ENCODE assay signal across 8 mouse cellular contexts in the genomic region with DNA sequence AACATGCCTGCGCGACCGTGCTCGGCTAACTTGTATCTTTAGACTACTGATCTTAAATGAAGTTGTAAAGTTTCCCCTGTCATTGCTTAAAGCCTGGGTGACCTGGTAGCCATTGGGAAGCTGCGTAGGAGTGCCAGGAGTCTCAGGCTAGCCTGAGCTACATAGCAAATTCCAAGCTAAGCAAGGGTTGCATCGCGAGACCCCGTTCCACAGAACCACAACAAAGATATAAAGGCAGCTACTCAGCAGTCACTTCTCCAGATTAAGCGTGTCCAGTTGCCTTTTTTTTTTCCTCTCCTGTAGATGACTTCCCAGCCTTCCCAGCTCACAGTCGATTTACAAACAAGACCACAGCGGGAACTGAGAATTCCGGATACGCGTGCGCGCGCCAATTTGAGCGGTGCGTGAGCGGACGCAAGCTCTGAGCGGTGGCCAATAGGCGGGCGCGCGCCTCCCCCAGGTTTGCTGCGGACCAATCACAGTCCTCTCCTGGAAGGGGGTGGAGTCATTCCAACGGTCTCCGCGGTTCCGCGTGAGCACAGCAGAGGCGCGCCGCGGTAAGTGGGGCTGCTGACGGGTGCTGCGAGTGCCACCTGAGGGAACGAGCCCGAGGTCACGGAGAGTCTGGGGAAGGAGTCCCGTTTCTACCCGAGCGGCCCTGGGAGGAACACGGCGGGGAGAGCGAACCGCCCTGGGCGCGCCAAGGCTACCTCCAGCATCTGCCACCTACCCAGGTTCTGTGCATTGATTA. TPM values are rescaled to one million over a fixed set of nuclear protein-coding genes. Genes with fewer than 3 reads are reported as not detected.
DNase-seq lines count a peak whose midpoint lies in the region; ATAC-seq and TF ChIP-seq lines count a peak whose summit lies in the region.

A gene (plus strand): TSS at position 513 of the 751 bp plus-strand sequence.

- peak; percentile 57; the same call in 1 of the 2 replicates for TF ChIP-seq POLR2A in heart, adult 2 months (IDR thresholded peaks at IDR 0.05; ENCODE audit: insufficient read depth, low read depth, low read length)

- TF ChIP-seq EP300 in heart, adult 2 months (IDR thresholded peaks at IDR 0.05; ENCODE audit: insufficient read depth, low read depth, low read length), result 0 out of 2 replicates have a peak, but pooled peaks have one; percentile 46

- no peak within 1 kb of the TSS; the same call in 1 of the 2 replicates for H3K27ac ChIP-seq in embryonic facial prominence, embryonic 14.5 days (replicated peaks; ENCODE audit: low read depth, low read length)
- H3K27ac ChIP-seq in heart, adult 2 months, result peak within 1 kb of the TSS; percentile 74
- no peak within 1 kb of the TSS for H3K27ac ChIP-seq in limb, embryonic 13.5 days
- no peak within 1 kb of the TSS for H3K27ac ChIP-seq in midbrain, embryonic 16.5 days (ENCODE audit: low read length)

- H3K79me2 ChIP-seq in heart, adult 2 months (replicated peaks; ENCODE audit: control insufficient read depth, insufficient read depth, low read length), result no peaks in the 10 kb centered on the region

- H3K4me2 ChIP-seq in embryonic facial prominence, embryonic 14.5 days (ENCODE audit: low read depth, low read length), result peak within 1 kb of the TSS; percentile 85
- H3K4me2 ChIP-seq in limb, embryonic 13.5 days (replicated peaks), result peak within 1 kb of the TSS; percentile 76
- H3K4me2 ChIP-seq in midbrain, embryonic 16.5 days (ENCODE audit: low read length), result peak within 1 kb of the TSS; percentile 80

- 2% methylated on average over 50 of the region's 50 CpGs for WGBS in embryonic facial prominence, embryonic 14.5 days
- 3% methylated on average over 50 of the region's 50 CpGs for WGBS in heart, adult 2 months
- 2% methylated on average over 50 of the region's 50 CpGs for WGBS in limb, embryonic 13.5 days
- 2% methylated on average over 50 of the region's 50 CpGs for WGBS in midbrain, embryonic 16.5 days

- TF ChIP-seq CTCF in heart, adult 2 months (IDR thresholded peaks at IDR 0.05), result no peak

- H3K36me3 ChIP-seq in embryonic facial prominence, embryonic 14.5 days (ENCODE audit: control insufficient read depth, insufficient read depth, low read length), result no peaks in the 10 kb centered on the region
- no peaks in the 10 kb centered on the region for H3K36me3 ChIP-seq in heart, adult 2 months (ENCODE audit: control insufficient read depth, insufficient read depth, low read length)
- peaks cover 4% of the 10 kb centered on the region; the same call in 1 of the 2 replicates for H3K36me3 ChIP-seq in limb, embryonic 13.5 days
- no peaks in the 10 kb centered on the region for H3K36me3 ChIP-seq in midbrain, embryonic 16.5 days (ENCODE audit: control insufficient read depth, insufficient read depth, low read length)

- DNase-seq in 3T3-L1 (ENCODE audit: low read depth, low spot score), result peak; percentile 93
- peak; percentile 91 to 93 for DNase-seq in adrenal gland, postnatal 4 days (ENCODE audit: low spot score in 2 of 2)
- DNase-seq in embryonic facial prominence, embryonic 14.5 days (ENCODE audit: low spot score), result peak; percentile 98
- DNase-seq in heart, adult 2 months, result peak; percentile 95 to 96
- peak; percentile 94 to 96 for DNase-seq in kidney, adult 8-10 months
- peak; percentile 91 to 96 for DNase-seq in spleen, postnatal 10 days (ENCODE audit: low spot score in 2 of 2)

- H3K9me3 ChIP-seq in embryonic facial prominence, embryonic 14.5 days (ENCODE audit: control insufficient read depth, low read length), result no peaks in the 10 kb centered on the region
- no peaks in the 10 kb centered on the region for H3K9me3 ChIP-seq in limb, embryonic 13.5 days
- H3K9me3 ChIP-seq in midbrain, embryonic 16.5 days (replicated peaks; ENCODE audit: control insufficient read depth, low read length, poor library complexity, severe bottlenecking), result no peaks in the 10 kb centered on the region

- H3K9ac ChIP-seq in embryonic facial prominence, embryonic 14.5 days (ENCODE audit: low read depth, low read length), result peak within 1 kb of the TSS; percentile 70
- H3K9ac ChIP-seq in heart, adult 2 months (ENCODE audit: low read depth, low read length), result peak within 1 kb of the TSS; percentile 53
- peak within 1 kb of the TSS; percentile 74 for H3K9ac ChIP-seq in limb, embryonic 13.5 days
- H3K9ac ChIP-seq in midbrain, embryonic 16.5 days (ENCODE audit: low read depth, low read length), result peak within 1 kb of the TSS; percentile 70

- H3K4me1 ChIP-seq in embryonic facial prominence, embryonic 14.5 days (ENCODE audit: control insufficient read depth, insufficient read depth, low read length), result 0 out of 2 replicates have a peak, but pooled peaks cover 7% of the 10 kb centered on the region
- peaks cover 2% of the 10 kb centered on the region; the same call in 1 of the 2 replicates for H3K4me1 ChIP-seq in heart, adult 2 months (ENCODE audit: control insufficient read depth, insufficient read depth, low read length)
- H3K4me1 ChIP-seq in limb, embryonic 13.5 days, result peaks cover 16% of the 10 kb centered on the region
- peaks cover 16% of the 10 kb centered on the region for H3K4me1 ChIP-seq in midbrain, embryonic 16.5 days (ENCODE audit: control insufficient read depth, insufficient read depth, low read length)

- ATAC-seq in embryonic facial prominence, embryonic 14.5 days (ENCODE audit: low read depth), result peak; percentile 100
- peak; percentile 100 for ATAC-seq in limb, embryonic 13.5 days (ENCODE audit: low FRiP score, low read depth)
- ATAC-seq in midbrain, embryonic 16.5 days, result peak; percentile 100

- intact Hi-C loops in heart, adult 2 months (cut with DNase I), result loop anchor here (10.0 kb wide), 2 partner anchors 237 to 327 kb away; no protein-coding TSS in a partner anchor

- H3K27me3 ChIP-seq in embryonic facial prominence, embryonic 14.5 days (replicated peaks; ENCODE audit: control insufficient read depth, insufficient read depth, low read length), result no peaks in the 10 kb centered on the region
- no peaks in the 10 kb centered on the region for H3K27me3 ChIP-seq in heart, adult 2 months (ENCODE audit: control insufficient read depth, insufficient read depth, low read length)
- peaks cover 7% of the 10 kb centered on the region; the same call in 1 of the 2 replicates for H3K27me3 ChIP-seq in limb, embryonic 13.5 days
- no peaks in the 10 kb centered on the region for H3K27me3 ChIP-seq in midbrain, embryonic 16.5 days (ENCODE audit: control insufficient read depth, insufficient read depth, low read depth, low read length)

- peak within 1 kb of the TSS; percentile 75 for H3K4me3 ChIP-seq in embryonic facial prominence, embryonic 14.5 days (ENCODE audit: low read depth, low read length)
- peak within 1 kb of the TSS; percentile 64 for H3K4me3 ChIP-seq in heart, adult 2 months
- peak within 1 kb of the TSS; percentile 65 for H3K4me3 ChIP-seq in limb, embryonic 13.5 days
- H3K4me3 ChIP-seq in midbrain, embryonic 16.5 days (ENCODE audit: low read depth, low read length), result peak within 1 kb of the TSS; percentile 76

RNA-seq across cellular contexts. Expression of the gene that starts here (rescaled TPM):
- total RNA-seq in adrenal gland, postnatal 4 days (2021), result 10 to 100 TPM; 11.1 to 12.1 TPM
- 23.0 and 24.8 TPM in 2 replicates for polyA plus RNA-seq in embryonic facial prominence, embryonic 14.5 days (2014; fragmentation: Nextera tagmentation; extraction: Ambion mirVana)
- total RNA-seq in heart, adult 2 months (2021), result 1 to 10 TPM; 5.9 TPM
- polyA plus RNA-seq in heart, adult 2 months (2012; rRNA removed), result 3.0 and 3.2 TPM in 2 replicates
- 29.6 and 32.5 TPM in 2 replicates for polyA plus RNA-seq in limb, embryonic 13.5 days (2015; fragmentation: Nextera tagmentation; extraction: Ambion mirVana)
- 9.7 and 10.6 TPM in 2 replicates for polyA plus RNA-seq in midbrain, embryonic 16.5 days (2015; fragmentation: Nextera tagmentation; extraction: Ambion mirVana)
